Mouse (Mus musculus) midbrain, embryonic 10.5 days (tissue): ENCODE data around the gene Gpr146. TPM values are rescaled to one million over a fixed set of nuclear protein-coding genes. Genes with fewer than 3 reads are reported as not detected.

Source experiments
- DNase-seq: peaks from one replicate; pipeline ENCODE4 v3.0.0-alpha.2; 2017; ENCODE audit warnings: low spot score
- H3K27ac ChIP-seq: fragments of 300-500 bp; sonication (generic); replicated peaks from 2 replicates; pipeline ENCODE4 v1.5.1; 2016; ENCODE audit warnings: mild to moderate bottlenecking
- H3K27me3 ChIP-seq: fragments of 300-500 bp; sonication (generic); 2 replicates; pipeline ENCODE4 v1.6.1; 2016; ENCODE audit warnings: low read depth, mild to moderate bottlenecking; ENCODE audit not compliant: poor library complexity, severe bottlenecking
- H3K36me3 ChIP-seq: fragments of 300-500 bp; sonication (generic); 2 replicates; pipeline ENCODE4 v1.6.1; 2016; ENCODE audit warnings: mild to moderate bottlenecking, moderate library complexity
- H3K4me1 ChIP-seq: fragments of 300-500 bp; sonication (generic); 2 replicates; pipeline ENCODE4 v1.6.1; 2016
- H3K4me3 ChIP-seq: fragments of 300-500 bp; sonication (generic); 2 replicates; pipeline ENCODE4 v1.5.1; 2016; ENCODE audit warnings: mild to moderate bottlenecking, moderate library complexity
- H3K9me3 ChIP-seq: fragments of 300-500 bp; sonication (generic); replicated peaks from 2 replicates; pipeline ENCODE4 v1.6.1; 2016; ENCODE audit warnings: mild to moderate bottlenecking
- WGBS: fragments of 180-500 bp; shearing (Covaris S2); methylation state at CpG from one replicate; pipeline ENCODE4 v1.1.7; 2016; 5-methylcytosine and 5-hydroxymethylcytosine counted together
- polyA plus RNA-seq: library from polyadenylated mRNA; unstranded; fragments of >200 nt; fragmentation: Nextera tagmentation; extraction: Ambion mirVana; gene quantifications from 2 replicates; pipeline ENCODE4 v1.2.1, GENCODE M21; 2016

The Gpr146 gene
- polyA plus RNA-seq, 1 experiment from 2014 or later = 1.7 TPM

DNA sequence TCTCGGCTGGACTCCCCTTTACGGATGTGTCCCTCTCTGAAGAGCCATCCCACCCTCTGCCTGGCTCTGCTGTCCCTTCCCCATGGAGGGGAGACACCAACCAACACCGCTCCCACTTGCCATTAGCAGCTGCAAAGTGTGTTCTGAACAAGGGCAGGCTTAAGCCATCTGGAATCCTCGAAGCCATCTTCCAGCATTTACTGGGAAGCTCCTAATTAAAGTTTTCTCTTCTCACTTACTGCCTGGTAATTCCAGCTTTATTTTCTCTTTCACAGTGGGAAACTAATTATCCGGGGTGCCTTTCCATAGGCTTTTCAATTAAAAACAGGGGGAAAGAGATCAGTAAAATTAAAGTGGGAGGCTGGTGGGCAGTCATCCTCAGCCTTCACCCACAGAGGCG lies 54.8 kb downstream of the Gpr146 start:
- Histone ChIP-seq H3K27me3 (no peaks in the 10 kb centered on the region), H3K9me3 (no peaks in the 10 kb centered on the region), H3K36me3 (peaks cover 9% of the 10 kb centered on the region; the same call in 1 of the 2 replicates), H3K4me1 (peaks cover 66% of the 10 kb centered on the region), H3K27ac (peak overlapping the region; percentile 46; the same call in 1 of the 2 replicates), H3K4me3 (no peak overlapping the region)
- WGBS = 32% methylated on average over 6 of the region's 6 CpGs
- no peak for DNase-seq

DNA sequence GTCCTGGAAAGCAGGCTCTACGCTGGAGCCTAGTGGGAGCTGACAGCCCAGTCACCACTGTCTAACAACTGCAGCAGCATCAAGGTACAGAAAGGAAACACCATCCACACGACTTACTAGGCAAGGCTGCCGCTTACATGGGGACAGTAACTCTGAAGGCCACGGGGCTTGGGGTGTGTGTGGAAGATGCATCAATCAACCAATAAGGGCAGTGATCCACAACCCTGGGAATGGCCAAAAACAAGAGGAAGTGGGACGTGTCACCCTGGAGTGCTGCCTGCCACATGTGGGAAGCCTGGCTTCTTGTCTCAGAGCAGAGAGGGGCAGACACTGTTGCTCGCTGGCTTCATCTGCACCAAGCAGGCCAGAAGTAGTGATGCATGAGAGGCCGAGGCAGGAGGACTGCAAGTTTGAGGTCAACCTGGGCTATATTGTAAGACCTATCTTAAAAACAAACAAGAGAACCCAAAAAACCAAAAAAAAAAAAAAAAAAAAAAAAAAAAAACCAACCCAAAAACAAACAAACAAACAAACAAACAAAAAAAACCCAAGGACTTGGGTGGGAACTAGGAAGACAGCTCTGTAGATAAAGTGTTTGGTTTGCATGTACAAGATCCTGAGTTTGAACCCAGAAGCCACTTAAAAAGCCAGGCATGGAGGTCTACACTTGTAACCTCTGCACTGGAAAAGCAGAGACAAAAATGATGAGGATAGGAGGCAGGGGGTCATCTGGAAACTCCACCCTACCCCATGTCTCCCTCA lies 55.4 kb downstream of the Gpr146 start:
- Histone ChIP-seq H3K27me3 (no peaks in the 10 kb centered on the region), H3K36me3 (peaks cover 9% of the 10 kb centered on the region; the same call in 1 of the 2 replicates), H3K9me3 (no peaks in the 10 kb centered on the region), H3K4me1 (peaks cover 66% of the 10 kb centered on the region), H3K4me3 (no peak overlapping the region), H3K27ac (peak overlapping the region; percentile 61)
- WGBS = 57% methylated on average over 7 of the region's 7 CpGs
- no peak for DNase-seq

DNA sequence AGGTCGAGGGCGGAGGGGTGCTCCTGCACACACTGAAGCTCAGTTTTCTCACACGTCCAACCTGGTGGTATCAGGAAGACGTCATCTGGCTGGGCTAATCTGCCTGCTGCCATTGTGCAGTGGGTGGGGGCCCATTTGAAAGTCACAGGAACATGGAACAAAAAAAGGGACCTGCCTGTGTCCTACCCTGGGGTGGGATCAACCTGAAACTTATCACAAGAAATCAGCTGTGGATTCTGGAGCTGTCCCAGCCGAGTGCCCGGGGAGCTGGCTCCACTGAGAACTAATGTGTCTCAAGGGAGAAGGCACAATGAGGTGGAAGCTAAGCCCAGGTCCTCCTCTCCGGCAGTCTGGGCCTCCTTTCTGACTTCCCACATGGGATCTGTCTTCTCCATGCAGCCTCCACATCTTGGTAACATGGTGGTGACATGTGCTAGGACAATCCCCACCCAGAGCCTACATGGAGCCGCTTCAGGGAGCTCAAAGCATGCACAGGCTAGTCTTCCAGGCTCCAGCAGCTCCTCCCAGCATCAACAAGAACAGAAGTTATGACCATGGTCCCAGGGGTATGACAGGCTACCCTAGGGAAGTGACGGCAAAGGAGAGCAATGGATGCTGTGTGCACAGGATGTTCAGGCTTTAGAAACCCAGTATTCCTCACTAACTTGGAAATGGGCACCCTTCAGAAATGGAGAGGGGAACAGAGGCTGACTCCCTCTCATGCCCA lies 56.5 kb downstream of the Gpr146 start:
- no peaks in the 10 kb centered on the region for H3K27me3 ChIP-seq
- DNase-seq = no peak
- peaks cover 9% of the 10 kb centered on the region; the same call in 1 of the 2 replicates for H3K36me3 ChIP-seq
- H3K4me3 ChIP-seq = no peak overlapping the region
- peaks cover 69% of the 10 kb centered on the region for H3K4me1 ChIP-seq
- 79% methylated on average over 9 of the region's 9 CpGs for WGBS
- H3K9me3 ChIP-seq = no peaks in the 10 kb centered on the region
- peak overlapping the region; percentile 74 for H3K27ac ChIP-seq

DNA sequence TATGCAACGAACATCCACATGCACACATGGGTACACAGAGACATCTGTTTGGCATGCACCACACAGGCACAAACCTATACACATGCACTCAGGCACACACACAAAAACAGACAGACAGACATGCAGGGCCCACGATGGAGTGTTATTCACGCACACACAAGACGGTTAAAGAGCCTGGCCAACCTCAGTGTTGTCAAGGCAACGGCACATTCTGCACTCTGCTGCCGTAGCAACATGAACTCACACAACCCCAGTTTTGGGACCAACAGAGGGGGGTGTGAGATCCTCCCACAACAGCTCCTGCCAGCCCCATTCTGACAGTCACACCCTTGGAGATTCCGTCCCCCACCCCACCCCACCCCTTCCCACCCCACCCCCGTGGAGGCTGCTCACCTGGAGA lies 57.4 kb downstream of the Gpr146 start:
- H3K36me3 ChIP-seq = peaks cover 9% of the 10 kb centered on the region; the same call in 1 of the 2 replicates
- no peaks in the 10 kb centered on the region for H3K9me3 ChIP-seq
- DNase-seq = peak; percentile 59
- peak overlapping the region; percentile 74 for H3K27ac ChIP-seq
- H3K27me3 ChIP-seq = no peaks in the 10 kb centered on the region
- H3K4me1 ChIP-seq = peaks cover 60% of the 10 kb centered on the region
- WGBS = 47% methylated on average over 8 of the region's 8 CpGs
- no peak overlapping the region; the same call in 1 of the 2 replicates for H3K4me3 ChIP-seq

DNA sequence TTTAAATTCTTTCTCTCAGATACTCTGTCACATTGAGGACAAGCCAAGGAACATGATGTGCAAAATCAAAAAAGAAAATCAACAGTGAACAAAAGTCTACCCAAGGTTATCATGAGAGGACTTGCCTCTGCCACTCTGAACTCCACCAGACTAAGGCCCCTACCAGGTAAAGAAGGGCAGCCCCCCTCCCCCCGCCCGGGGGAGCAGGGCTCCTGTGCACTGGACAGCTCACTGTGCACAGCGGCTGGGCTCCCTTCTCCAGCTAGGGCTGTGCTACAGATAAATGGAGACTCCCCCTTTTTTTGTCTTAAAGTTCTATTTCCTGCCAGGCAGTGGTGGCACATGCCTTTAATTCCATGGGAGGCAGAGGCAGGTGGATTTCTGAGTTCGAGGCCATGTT lies 60.3 kb downstream of the Gpr146 start:
- Histone ChIP-seq H3K9me3 (no peaks in the 10 kb centered on the region), H3K4me1 (peaks cover 40% of the 10 kb centered on the region), H3K4me3 (no peak overlapping the region), H3K27ac (no peak overlapping the region), H3K27me3 (no peaks in the 10 kb centered on the region), H3K36me3 (peaks cover 9% of the 10 kb centered on the region; the same call in 1 of the 2 replicates)
- 97% methylated on average over 4 of the region's 4 CpGs for WGBS
- no peak for DNase-seq

DNA sequence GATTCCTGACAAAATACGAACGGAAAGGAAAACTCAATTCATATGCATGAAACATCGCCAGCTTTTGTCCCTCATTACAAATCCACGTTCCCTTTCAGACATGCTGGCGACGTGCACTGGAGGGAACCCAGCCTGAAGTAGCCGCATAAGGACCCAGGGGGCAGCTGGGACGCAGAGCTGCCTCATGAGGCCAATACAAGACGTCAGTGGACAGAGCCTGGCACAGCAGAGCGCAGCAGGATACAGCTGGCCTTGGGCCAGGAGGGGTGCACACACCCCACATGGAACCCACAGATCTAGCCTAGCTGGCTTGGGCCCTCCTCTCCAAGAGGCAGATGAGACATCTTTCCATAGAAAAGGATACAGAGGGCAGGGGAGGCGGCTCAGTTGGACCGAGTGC lies 60.9 kb downstream of the Gpr146 start:
- H3K36me3 ChIP-seq = peaks cover 9% of the 10 kb centered on the region; the same call in 1 of the 2 replicates

DNA sequence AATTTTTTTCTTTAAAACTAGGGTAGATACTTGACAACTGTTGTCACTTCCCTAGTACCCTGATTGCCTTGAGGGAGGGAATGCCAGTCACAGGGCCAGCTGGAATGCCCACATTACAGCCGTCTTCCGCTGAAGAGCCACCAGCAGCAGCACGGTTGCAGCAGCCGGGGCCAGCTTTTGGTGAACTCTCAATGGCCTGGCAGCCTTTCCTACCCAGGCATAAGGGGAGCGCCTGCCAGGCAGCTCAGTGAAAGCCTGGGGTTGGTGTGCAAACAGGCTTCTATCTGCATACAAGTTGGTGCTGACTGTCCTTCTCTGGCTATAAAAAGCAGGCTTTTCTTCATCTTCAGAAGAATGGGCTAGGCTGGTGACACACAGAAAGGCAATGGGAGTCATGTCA lies 63.0 kb downstream of the Gpr146 start:
- Histone ChIP-seq H3K36me3 (peaks cover 9% of the 10 kb centered on the region; the same call in 1 of the 2 replicates), H3K27ac (peak overlapping the region; percentile 39; the same call in 1 of the 2 replicates), H3K4me1 (peaks cover 25% of the 10 kb centered on the region), H3K27me3 (no peaks in the 10 kb centered on the region), H3K9me3 (no peaks in the 10 kb centered on the region), H3K4me3 (no peak overlapping the region)
- WGBS = 94% methylated on average over 5 of the region's 5 CpGs
- DNase-seq = no peak

More for the DNA sequence above, 60.9 kb downstream of the Gpr146 start:
- no peak for DNase-seq
- Histone ChIP-seq H3K9me3 (no peaks in the 10 kb centered on the region), H3K4me1 (peaks cover 41% of the 10 kb centered on the region), H3K27ac (peak overlapping the region; percentile 28; the same call in 1 of the 2 replicates), H3K27me3 (no peaks in the 10 kb centered on the region), H3K4me3 (no peak overlapping the region)
- 91% methylated on average over 12 of the region's 12 CpGs for WGBS

DNA sequence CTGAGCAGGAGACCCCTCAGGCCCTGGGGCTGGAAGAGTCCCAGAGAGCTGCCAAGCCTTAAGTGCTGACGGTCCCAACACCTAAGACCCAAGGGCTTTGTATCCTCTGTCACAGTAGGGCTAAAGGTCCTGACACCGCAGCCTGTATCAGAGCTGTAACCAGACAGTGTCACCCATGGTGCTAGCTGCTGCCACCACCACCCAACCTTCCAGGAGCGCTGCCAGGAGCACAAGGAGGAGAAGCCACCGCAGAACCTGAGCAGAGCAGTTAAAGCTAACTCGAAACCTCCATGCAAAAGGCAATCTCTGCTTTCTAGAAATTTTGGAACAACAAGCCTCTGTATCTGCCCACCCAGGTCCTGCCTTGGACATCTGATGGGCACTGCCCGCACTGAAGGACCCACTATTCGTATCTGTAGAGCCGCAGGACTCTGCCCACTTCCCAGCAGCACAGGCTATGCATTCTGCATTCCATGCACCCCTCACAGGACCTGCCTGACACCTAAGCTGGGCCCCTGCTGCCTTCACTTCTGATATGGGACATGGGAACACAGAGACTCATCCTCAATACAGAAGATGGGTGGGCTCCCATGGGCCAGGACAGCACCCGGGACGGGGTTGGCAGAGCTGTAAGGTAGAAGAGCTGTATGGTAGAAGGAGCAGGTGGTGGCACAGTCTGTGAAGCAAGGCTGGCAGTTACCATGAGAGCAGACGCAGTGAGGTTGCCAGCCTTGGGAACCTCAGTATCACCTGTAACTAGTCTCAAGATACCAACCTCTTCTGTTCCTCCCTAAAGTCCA lies 63.6 kb downstream of the Gpr146 start:
- 94% methylated on average over 11 of the region's 11 CpGs for WGBS
- H3K4me1 ChIP-seq = peaks cover 25% of the 10 kb centered on the region
- no peak for DNase-seq
- no peak overlapping the region for H3K4me3 ChIP-seq
- H3K27me3 ChIP-seq = no peaks in the 10 kb centered on the region
- peak overlapping the region; percentile 39; the same call in 1 of the 2 replicates for H3K27ac ChIP-seq
- no peaks in the 10 kb centered on the region for H3K9me3 ChIP-seq
- H3K36me3 ChIP-seq = peaks cover 8% of the 10 kb centered on the region; the same call in 1 of the 2 replicates

DNA sequence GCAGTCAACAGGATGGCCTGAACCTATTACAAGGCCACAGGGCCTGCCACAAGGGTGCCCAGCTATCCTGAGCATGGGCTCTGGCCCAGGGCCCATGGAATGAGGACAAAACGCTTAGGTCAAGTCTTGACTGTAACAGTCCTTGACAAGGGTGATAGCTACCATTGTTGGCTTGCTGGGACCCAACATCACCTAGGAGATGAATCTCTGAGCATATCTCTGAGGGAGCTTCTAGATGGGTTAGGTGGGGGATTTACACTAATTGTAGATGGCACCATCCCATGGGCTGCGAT lies 64.2 kb downstream of the Gpr146 start:
- H3K36me3 ChIP-seq = peaks cover 2% of the 10 kb centered on the region; the same call in 1 of the 2 replicates
- no peak for DNase-seq
- no peaks in the 10 kb centered on the region for H3K27me3 ChIP-seq
- peaks cover 26% of the 10 kb centered on the region for H3K4me1 ChIP-seq
- 93% methylated on average over 2 of the region's 2 CpGs for WGBS
- H3K4me3 ChIP-seq = no peak overlapping the region
- no peaks in the 10 kb centered on the region for H3K9me3 ChIP-seq
- no peak overlapping the region for H3K27ac ChIP-seq

DNA sequence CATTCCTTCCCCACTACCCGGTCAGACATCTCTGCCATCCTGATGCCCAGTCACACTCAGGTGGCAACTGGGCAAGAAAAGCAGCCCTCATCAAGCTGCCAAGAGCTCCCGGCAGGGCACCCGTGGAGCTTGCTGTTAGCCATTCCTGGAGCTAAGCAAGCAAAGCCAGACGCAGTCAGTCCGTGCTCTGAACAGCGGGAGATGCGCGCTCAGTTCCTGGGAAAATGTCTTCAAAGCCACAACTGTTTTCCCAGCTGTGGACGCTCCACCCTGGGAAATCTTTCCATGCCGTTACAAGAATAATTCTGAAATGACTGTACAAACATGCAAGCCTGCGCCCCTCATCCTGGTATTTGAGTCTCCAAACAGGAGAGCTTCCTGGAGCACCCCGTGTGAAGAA lies 64.9 kb downstream of the Gpr146 start:
- Histone ChIP-seq H3K4me1 (peaks cover 26% of the 10 kb centered on the region), H3K36me3 (no peaks in the 10 kb centered on the region), H3K9me3 (no peaks in the 10 kb centered on the region), H3K4me3 (no peak overlapping the region), H3K27ac (peak overlapping the region; percentile 67; the same call in 1 of the 2 replicates), H3K27me3 (no peaks in the 10 kb centered on the region)
- 84% methylated on average over 12 of the region's 12 CpGs for WGBS
- DNase-seq = no peak

DNA sequence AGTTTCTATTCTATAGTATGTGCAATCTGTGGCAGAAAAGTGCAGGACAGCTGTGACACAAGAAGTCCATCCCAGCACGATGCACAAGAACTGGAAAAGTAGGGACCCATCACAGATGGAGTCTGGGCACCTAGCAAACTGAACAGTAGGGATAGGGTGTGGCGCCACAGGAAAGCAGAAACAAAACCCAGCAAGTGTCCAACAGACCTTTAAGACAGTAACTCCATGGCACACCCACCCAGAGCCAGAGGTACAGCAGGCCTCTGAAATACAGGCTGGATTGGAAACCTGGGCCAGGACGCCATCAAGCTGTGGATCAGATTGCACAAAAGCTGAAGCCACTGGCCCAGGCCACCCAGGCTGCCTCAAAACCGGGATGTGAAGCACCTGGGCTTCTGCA lies 65.5 kb downstream of the Gpr146 start:
- Histone ChIP-seq H3K4me1 (peaks cover 26% of the 10 kb centered on the region), H3K4me3 (no peak overlapping the region), H3K36me3 (no peaks in the 10 kb centered on the region), H3K9me3 (no peaks in the 10 kb centered on the region), H3K27ac (peak overlapping the region; percentile 67; the same call in 1 of the 2 replicates), H3K27me3 (no peaks in the 10 kb centered on the region)
- no peak for DNase-seq
- 82% methylated on average over 4 of the region's 4 CpGs for WGBS

DNA sequence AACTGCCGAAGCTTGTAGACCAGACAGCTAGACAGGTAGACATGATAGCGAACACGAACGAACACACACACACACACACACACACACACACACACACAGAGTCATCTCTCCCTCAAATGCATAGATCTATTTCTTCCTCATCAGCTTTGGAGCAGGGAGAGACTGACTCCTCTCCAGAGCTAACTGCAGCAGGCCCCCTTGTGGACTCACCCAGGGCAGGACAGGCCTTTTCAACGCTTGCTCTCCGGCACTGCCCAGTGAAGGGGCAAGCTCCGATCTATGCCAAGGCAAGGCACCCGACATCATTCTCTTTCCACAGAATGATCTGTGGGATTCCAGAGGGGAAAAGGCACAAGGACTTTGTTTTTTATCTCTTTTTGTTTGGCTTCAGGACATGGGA lies 67.8 kb downstream of the Gpr146 start:
- DNase-seq = no peak
- H3K36me3 ChIP-seq = no peaks in the 10 kb centered on the region
- H3K27ac ChIP-seq = no peak overlapping the region
- no peaks in the 10 kb centered on the region for H3K9me3 ChIP-seq
- H3K4me3 ChIP-seq = no peak overlapping the region
- no peaks in the 10 kb centered on the region for H3K27me3 ChIP-seq
- peaks cover 36% of the 10 kb centered on the region for H3K4me1 ChIP-seq
- WGBS = 89% methylated on average over 8 of the region's 8 CpGs
